Mouse (Mus musculus): ENCODE measurements around the gene Gm10354.
"Not testable (repeated sequence)": the region's sequence is repeated elsewhere in the genome, so short reads cannot be mapped to it uniquely, and the experiment has no call there.

Gm10354 gene

GRCm38 (mm10) chr5:14978835-14979234 is at the start of gene Gm10354:
Gene Gm10354, minus strand, starts transcription at chr5:14978935.
- in situ Hi-C loops (cut with MboI; ENCODE audit: low sequenced_read_pairs), result not testable (repeated sequence)

- in situ Hi-C loops (cut with MboI; ENCODE audit: low sequenced_read_pairs), result not testable (repeated sequence)
Observed at GRCm38 (mm10) chr5:15024316-15024715, 45.6 kb upstream of the Gm10354 start.

GRCm38 (mm10) chr5:15020067-15020466 is 41.3 kb upstream of the Gm10354 start:
- in situ Hi-C loops (cut with MboI; ENCODE audit: low sequenced_read_pairs), result not testable (repeated sequence)

- in situ Hi-C loops (cut with MboI; ENCODE audit: low sequenced_read_pairs), result not testable (repeated sequence)
Observed at GRCm38 (mm10) chr5:15010639-15011582, 32.2 kb upstream of the Gm10354 start.

GRCm38 (mm10) chr5:15006907-15007306 is 28.2 kb upstream of the Gm10354 start:
- in situ Hi-C loops (cut with MboI; ENCODE audit: low sequenced_read_pairs), result not testable (repeated sequence)

- in situ Hi-C loops (cut with MboI; ENCODE audit: low sequenced_read_pairs), result not testable (repeated sequence)
Observed at GRCm38 (mm10) chr5:15006288-15006687, 27.6 kb upstream of the Gm10354 start.

- in situ Hi-C loops (cut with MboI; ENCODE audit: low sequenced_read_pairs), result not testable (repeated sequence)
Observed at GRCm38 (mm10) chr5:15005584-15005983, 26.8 kb upstream of the Gm10354 start.

GRCm38 (mm10) chr5:15004569-15005562 is 26.1 kb upstream of the Gm10354 start:
- in situ Hi-C loops (cut with MboI; ENCODE audit: low sequenced_read_pairs), result not testable (repeated sequence)

GRCm38 (mm10) chr5:14998077-14998476 is 19.3 kb upstream of the Gm10354 start:
- in situ Hi-C loops (cut with MboI; ENCODE audit: low sequenced_read_pairs), result not testable (repeated sequence)

GRCm38 (mm10) chr5:14997556-14997955 is 18.8 kb upstream of the Gm10354 start:
- in situ Hi-C loops (cut with MboI; ENCODE audit: low sequenced_read_pairs), result not testable (repeated sequence)

GRCm38 (mm10) chr5:14996670-14997249 is 18.0 kb upstream of the Gm10354 start:
- in situ Hi-C loops (cut with MboI; ENCODE audit: low sequenced_read_pairs), result not testable (repeated sequence)

GRCm38 (mm10) chr5:14994124-14994523 is 15.4 kb upstream of the Gm10354 start:
- in situ Hi-C loops (cut with MboI; ENCODE audit: low sequenced_read_pairs), result not testable (repeated sequence)

GRCm38 (mm10) chr5:14990375-14991158 is 11.8 kb upstream of the Gm10354 start:
- in situ Hi-C loops (cut with MboI; ENCODE audit: low sequenced_read_pairs), result not testable (repeated sequence)

GRCm38 (mm10) chr5:14986649-14987387 is 8.1 kb upstream of the Gm10354 start:
- in situ Hi-C loops (cut with MboI; ENCODE audit: low sequenced_read_pairs), result not testable (repeated sequence)

GRCm38 (mm10) chr5:14977368-14977767 is 1.4 kb downstream of the Gm10354 start:
- in situ Hi-C loops (cut with MboI; ENCODE audit: low sequenced_read_pairs), result not testable (repeated sequence)

- in situ Hi-C loops (cut with MboI; ENCODE audit: low sequenced_read_pairs), result not testable (repeated sequence)
Observed at GRCm38 (mm10) chr5:14975294-14975693, 3.4 kb downstream of the Gm10354 start.

GRCm38 (mm10) chr5:14972841-14973240 is 5.9 kb downstream of the Gm10354 start:
- in situ Hi-C loops (cut with MboI; ENCODE audit: low sequenced_read_pairs), result not testable (repeated sequence)

- in situ Hi-C loops (cut with MboI; ENCODE audit: low sequenced_read_pairs), result not testable (repeated sequence)
Observed at GRCm38 (mm10) chr5:14963821-14964220, 14.9 kb downstream of the Gm10354 start.

GRCm38 (mm10) chr5:14961502-14961901 is 17.2 kb downstream of the Gm10354 start:
- in situ Hi-C loops (cut with MboI; ENCODE audit: low sequenced_read_pairs), result not testable (repeated sequence)

Measured in CH12F3 (cell line).